ENCODE assay signal across 8 mouse cellular contexts in genomic region chr14:54360577-54361340, GRCm38 (mm10). TPM values are rescaled to one million over a fixed set of nuclear protein-coding genes. Genes with fewer than 3 reads are reported as not detected.
DNase-seq lines count a peak whose midpoint lies in the region; ATAC-seq and TF ChIP-seq lines count a peak whose summit lies in the region.

TSS of gene Oxa1l (plus strand) at chr14:54360834.

- WGBS in hindbrain, embryonic 10.5 days: under 1% methylated on average over 48 of the region's 48 CpGs
- under 1% methylated on average over 48 of the region's 48 CpGs for WGBS in lung, postnatal 0 days

- peak within 1 kb of the TSS; percentile 92 for H3K9ac ChIP-seq in lung, postnatal 0 days (replicated peaks; ENCODE audit: low read depth)

- peak within 1 kb of the TSS; percentile 85 for H3K4me3 ChIP-seq in hindbrain, embryonic 10.5 days
- peak within 1 kb of the TSS; percentile 92 for H3K4me3 ChIP-seq in lung, postnatal 0 days (ENCODE audit: low read depth, low read length)

- no peaks in the 10 kb centered on the region for H3K9me3 ChIP-seq in hindbrain, embryonic 10.5 days
- 0 out of 2 replicates have a peak, but pooled peaks cover 2% of the 10 kb centered on the region for H3K9me3 ChIP-seq in lung, postnatal 0 days (ENCODE audit: low read length)

- peak; percentile 95 for ATAC-seq in frontal cortex, adult (ENCODE audit: low TSS enrichment)
- peak; percentile 93 for ATAC-seq in lung, postnatal 0 days

- H3K36me3 ChIP-seq in hindbrain, embryonic 10.5 days: peaks cover 33% of the 10 kb centered on the region
- H3K36me3 ChIP-seq in lung, postnatal 0 days (ENCODE audit: insufficient read depth, low read length): no peaks in the 10 kb centered on the region

- H3K27me3 ChIP-seq in hindbrain, embryonic 10.5 days (ENCODE audit: insufficient read depth, poor library complexity, severe bottlenecking): no peaks in the 10 kb centered on the region
- no peaks in the 10 kb centered on the region for H3K27me3 ChIP-seq in lung, postnatal 0 days (replicated peaks; ENCODE audit: insufficient read depth, low read length)

- peak; percentile 50 for TF ChIP-seq CTCF in lung, postnatal 0 days (IDR thresholded peaks at IDR 0.05)

- no peak for TF ChIP-seq EP300 in lung, postnatal 0 days (IDR thresholded peaks at IDR 0.05)

- H3K4me2 ChIP-seq in lung, postnatal 0 days (replicated peaks; ENCODE audit: low read depth, low read length): peak within 1 kb of the TSS; percentile 62

- peak within 1 kb of the TSS; percentile 97 for H3K27ac ChIP-seq in hindbrain, embryonic 10.5 days
- H3K27ac ChIP-seq in lung, postnatal 0 days (ENCODE audit: low read length): peak within 1 kb of the TSS; percentile 80

- peaks cover 12% of the 10 kb centered on the region for H3K4me1 ChIP-seq in hindbrain, embryonic 10.5 days (replicated peaks)
- 0 out of 2 replicates have a peak, but pooled peaks cover 4% of the 10 kb centered on the region for H3K4me1 ChIP-seq in lung, postnatal 0 days (ENCODE audit: insufficient read depth, low read depth, low read length)

- peak; percentile 85 for DNase-seq in MEL-GATA-1-ER (ENCODE audit: extremely low read depth, low read depth)
- peak; percentile 97 for DNase-seq in cerebellum, adult 8-10 months
- peak; percentile 96 for DNase-seq in hindbrain, embryonic 10.5 days (ENCODE audit: low spot score)
- DNase-seq in layer of hippocampus, adult 9-11 months: peak; percentile 94
- peak; percentile 97 for DNase-seq in lung, postnatal 0 days (ENCODE audit: low spot score)
- peak; percentile 96 for DNase-seq in ovary, postnatal 14 days (ENCODE audit: low spot score)
- peak; percentile 98 for DNase-seq in thymus, postnatal 14 days

RNA-seq across cellular contexts. Expression of gene Oxa1l, which starts in this region (rescaled TPM):
- polyA plus RNA-seq in hindbrain, embryonic 10.5 days (2016; fragmentation: Nextera tagmentation; extraction: Ambion mirVana): 47.1 and 48.4 TPM in 2 replicates
- polyA plus RNA-seq in lung, postnatal 0 days (2015; fragmentation: Nextera tagmentation; extraction: Ambion mirVana): 31.5 and 35.0 TPM in 2 replicates

Comparison
In these comparisons a context has a peak if more than half of its experiments do, and no peak if none do; other contexts are left out.
1. Peak in every context shown above with its lines: DNase-seq, ATAC-seq, H3K4me3 ChIP-seq and H3K27ac ChIP-seq.